Mouse (Mus musculus) neural tube, embryonic 10.5 days (tissue): Measurements from ENCODE around the gene Gm11077.

ENCODE experiments used
- DNase-seq: peaks from one replicate; pipeline ENCODE4 v3.0.0-alpha.2; 2017; ENCODE audit warnings: low spot score; ENCODE audit errors: extremely low spot score

Gene Gm11077

GRCm38 (mm10) chr6:140745586-140745985 lies 16.5 kb downstream of the Gm11077 start:
- no peak for DNase-seq

GRCm38 (mm10) chr6:140747591-140747990 lies 18.5 kb downstream of the Gm11077 start:
- no peak for DNase-seq

GRCm38 (mm10) chr6:140750371-140751080 lies 21.4 kb downstream of the Gm11077 start:
- DNase-seq, result no peak

GRCm38 (mm10) chr6:140766365-140766764 lies 37.3 kb downstream of the Gm11077 start:
- no peak for DNase-seq

- no peak for DNase-seq
Measured at GRCm38 (mm10) chr6:140767237-140767636, 38.2 kb downstream of the Gm11077 start.

- no peak for DNase-seq
Measured at GRCm38 (mm10) chr6:140768180-140768579, 39.1 kb downstream of the Gm11077 start.

GRCm38 (mm10) chr6:140768859-140769640 lies 40.0 kb downstream of the Gm11077 start:
- peak; percentile 43 for DNase-seq

- no peak for DNase-seq
Measured at GRCm38 (mm10) chr6:140776274-140776673, 47.2 kb downstream of the Gm11077 start.

- no peak for DNase-seq
Measured at GRCm38 (mm10) chr6:140782524-140782923, 53.4 kb downstream of the Gm11077 start.

GRCm38 (mm10) chr6:140786058-140786457 lies 57.0 kb downstream of the Gm11077 start:
- no peak for DNase-seq

- no peak for DNase-seq
Measured at GRCm38 (mm10) chr6:140789850-140790249, 60.8 kb downstream of the Gm11077 start.

- DNase-seq, result no peak
Measured at GRCm38 (mm10) chr6:140793676-140794262, 64.7 kb downstream of the Gm11077 start.

- no peak for DNase-seq
Measured at GRCm38 (mm10) chr6:140798841-140799240, 69.8 kb downstream of the Gm11077 start.

- no peak for DNase-seq
Measured at GRCm38 (mm10) chr6:140799435-140800040, 70.5 kb downstream of the Gm11077 start.

- DNase-seq, result no peak
Measured at GRCm38 (mm10) chr6:140800587-140800986, 71.5 kb downstream of the Gm11077 start.
